Mouse (Mus musculus): ENCODE measurements around the gene Efcab5. TPM values are rescaled to one million over a fixed set of nuclear protein-coding genes. Genes with fewer than 3 reads are reported as not detected.
"Not testable (repeated sequence)": the region's sequence is repeated elsewhere in the genome, so short reads cannot be mapped to it uniquely, and the experiment has no call there.

The Efcab5 gene
- polyA plus RNA-seq, 1 experiment, result 1.1 TPM

- Histone ChIP-seq H3K27ac (ENCODE audit: control insufficient read depth, insufficient read depth, low read depth, low read length, poor library complexity) (no peak overlapping the region), H3K4me3 (replicated peaks; ENCODE audit: control insufficient read depth, low read depth, low read length) (no peak overlapping the region), H3K4me1 (ENCODE audit: control insufficient read depth, insufficient read depth, low read length) (no peaks in the 10 kb centered on the region)
- WGBS, result 24% methylated on average over 1 of the region's 1 CpGs
- TF ChIP-seq POLR2A (IDR thresholded peaks at IDR 0.05; ENCODE audit: borderline replicate concordance, control insufficient read depth, low read depth, low read length), result no peak
- no peak for TF ChIP-seq CTCF (IDR thresholded peaks at IDR 0.05; ENCODE audit: control insufficient read depth, insufficient read depth, low read length)
These were observed 28.0 kb downstream of the Efcab5 start for GRCm38 (mm10) chr11:77160744-77161143.

DNA sequence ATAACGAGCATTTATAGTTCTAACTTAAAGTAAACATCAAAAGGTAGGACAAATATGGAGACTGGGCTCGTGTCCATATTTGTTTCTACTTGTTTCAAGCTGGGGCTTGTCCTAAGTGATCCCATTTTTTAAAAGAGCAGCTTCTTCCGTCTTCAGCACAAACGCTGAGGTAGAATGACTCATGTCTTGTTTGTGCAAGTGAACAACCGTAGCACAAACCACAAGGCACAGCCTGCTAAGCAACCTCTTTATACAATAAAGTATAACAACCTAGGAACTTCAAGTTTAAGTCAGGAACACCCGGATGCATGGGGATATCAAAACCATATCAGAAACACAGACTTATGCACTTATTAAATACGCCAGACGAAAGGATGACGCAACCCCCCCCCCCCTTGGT lies 28.4 kb downstream of the Efcab5 start:
- H3K4me3 ChIP-seq (replicated peaks; ENCODE audit: control insufficient read depth, low read depth, low read length), result no peak overlapping the region
- no peak for TF ChIP-seq POLR2A (IDR thresholded peaks at IDR 0.05; ENCODE audit: borderline replicate concordance, control insufficient read depth, low read depth, low read length)
- TF ChIP-seq CTCF (IDR thresholded peaks at IDR 0.05; ENCODE audit: control insufficient read depth, insufficient read depth, low read length), result no peak
- WGBS, result 25% methylated on average over 9 of the region's 9 CpGs
- H3K27ac ChIP-seq (ENCODE audit: control insufficient read depth, insufficient read depth, low read depth, low read length, poor library complexity), result no peak overlapping the region
- no peaks in the 10 kb centered on the region for H3K4me1 ChIP-seq (ENCODE audit: control insufficient read depth, insufficient read depth, low read length)

- Histone ChIP-seq H3K4me1 (ENCODE audit: control insufficient read depth, insufficient read depth, low read length) (no peaks in the 10 kb centered on the region), H3K4me3 (replicated peaks; ENCODE audit: control insufficient read depth, low read depth, low read length) (no peak overlapping the region), H3K27ac (ENCODE audit: control insufficient read depth, insufficient read depth, low read depth, low read length, poor library complexity) (no peak overlapping the region)
- WGBS, result 81% methylated on average over 5 of the region's 5 CpGs
- no peak for TF ChIP-seq POLR2A (IDR thresholded peaks at IDR 0.05; ENCODE audit: borderline replicate concordance, control insufficient read depth, low read depth, low read length)
- TF ChIP-seq CTCF (IDR thresholded peaks at IDR 0.05; ENCODE audit: control insufficient read depth, insufficient read depth, low read length), result no peak
These were observed 34.6 kb downstream of the Efcab5 start for GRCm38 (mm10) chr11:77154214-77154613.

- TF ChIP-seq POLR2A (IDR thresholded peaks at IDR 0.05; ENCODE audit: borderline replicate concordance, control insufficient read depth, low read depth, low read length) (no peak), CTCF (IDR thresholded peaks at IDR 0.05; ENCODE audit: control insufficient read depth, insufficient read depth, low read length) (no peak)
- no peak overlapping the region for H3K4me3 ChIP-seq (replicated peaks; ENCODE audit: control insufficient read depth, low read depth, low read length)
- no peaks in the 10 kb centered on the region for H3K4me1 ChIP-seq (ENCODE audit: control insufficient read depth, insufficient read depth, low read length)
- no peak overlapping the region for H3K27ac ChIP-seq (ENCODE audit: control insufficient read depth, insufficient read depth, low read depth, low read length, poor library complexity)
- WGBS, result 92% methylated on average over 6 of the region's 6 CpGs
These were observed 38.0 kb downstream of the Efcab5 start for GRCm38 (mm10) chr11:77150806-77151205.

- 89% methylated on average over 22 of the region's 22 CpGs for WGBS
These were observed 38.8 kb downstream of the Efcab5 start for GRCm38 (mm10) chr11:77149783-77150630.

DNA sequence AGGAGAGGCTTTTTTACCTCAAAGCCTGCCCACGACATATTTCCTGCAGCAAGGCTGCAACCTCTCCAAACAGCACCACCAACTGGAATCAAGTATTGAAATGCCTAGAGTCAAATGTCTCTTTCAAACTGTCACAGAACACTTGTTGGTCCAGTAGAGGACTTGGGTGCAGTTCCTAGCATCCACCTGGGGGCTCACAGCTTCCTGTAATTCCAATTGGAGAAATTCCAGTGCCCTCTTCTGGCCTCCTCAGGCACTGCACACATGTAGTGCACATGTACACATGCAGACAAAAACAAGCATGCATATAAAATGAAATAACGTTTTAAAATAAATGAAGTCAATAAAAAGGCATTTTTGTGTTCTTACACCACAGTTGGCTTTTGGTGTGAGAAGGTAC lies 40.0 kb downstream of the Efcab5 start:
- Histone ChIP-seq H3K27ac (ENCODE audit: control insufficient read depth, insufficient read depth, low read depth, low read length, poor library complexity) (no peak overlapping the region), H3K4me1 (ENCODE audit: control insufficient read depth, insufficient read depth, low read length) (no peaks in the 10 kb centered on the region), H3K4me3 (replicated peaks; ENCODE audit: control insufficient read depth, low read depth, low read length) (no peak overlapping the region)
- TF ChIP-seq CTCF (IDR thresholded peaks at IDR 0.05; ENCODE audit: control insufficient read depth, insufficient read depth, low read length) (no peak), POLR2A (IDR thresholded peaks at IDR 0.05; ENCODE audit: borderline replicate concordance, control insufficient read depth, low read depth, low read length) (no peak)
- WGBS, result 77% methylated on average over 2 of the region's 2 CpGs

More at GRCm38 (mm10) chr11:77149783-77150630, 38.8 kb downstream of the Efcab5 start:
- not testable (repeated sequence) for H3K27ac ChIP-seq (ENCODE audit: control insufficient read depth, insufficient read depth, low read depth, low read length, poor library complexity); H3K4me3 ChIP-seq (replicated peaks; ENCODE audit: control insufficient read depth, low read depth, low read length); H3K4me1 ChIP-seq (ENCODE audit: control insufficient read depth, insufficient read depth, low read length)

DNA sequence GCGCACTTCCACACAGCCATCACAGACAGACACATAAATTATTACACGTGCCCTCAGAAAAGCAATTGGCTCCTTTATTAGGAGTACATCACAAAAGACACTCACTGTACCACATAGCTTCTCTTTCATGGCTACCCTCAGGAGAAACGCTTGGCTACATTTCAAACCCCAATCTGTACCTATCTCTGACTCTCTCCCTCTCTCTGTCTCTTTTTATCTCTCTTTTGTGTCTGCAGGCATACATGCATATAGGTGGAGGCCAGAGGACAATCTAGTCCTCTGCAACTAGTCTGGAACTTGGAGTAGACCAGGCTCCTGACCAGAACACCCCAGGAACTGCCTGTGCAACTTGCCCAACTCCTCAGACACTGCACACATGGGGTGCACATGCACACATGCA lies 41.0 kb downstream of the Efcab5 start:
- Histone ChIP-seq H3K27ac (ENCODE audit: control insufficient read depth, insufficient read depth, low read depth, low read length, poor library complexity) (no peak overlapping the region), H3K4me3 (replicated peaks; ENCODE audit: control insufficient read depth, low read depth, low read length) (no peak overlapping the region), H3K4me1 (ENCODE audit: control insufficient read depth, insufficient read depth, low read length) (no peaks in the 10 kb centered on the region)
- 85% methylated on average over 3 of the region's 3 CpGs for WGBS
- TF ChIP-seq CTCF (IDR thresholded peaks at IDR 0.05; ENCODE audit: control insufficient read depth, insufficient read depth, low read length) (no peak), POLR2A (IDR thresholded peaks at IDR 0.05; ENCODE audit: borderline replicate concordance, control insufficient read depth, low read depth, low read length) (no peak)

- 37% methylated on average over 4 of the region's 4 CpGs for WGBS
- Histone ChIP-seq H3K27ac (ENCODE audit: control insufficient read depth, insufficient read depth, low read depth, low read length, poor library complexity) (no peak overlapping the region), H3K4me3 (replicated peaks; ENCODE audit: control insufficient read depth, low read depth, low read length) (no peak overlapping the region), H3K4me1 (ENCODE audit: control insufficient read depth, insufficient read depth, low read length) (no peaks in the 10 kb centered on the region)
- TF ChIP-seq CTCF (IDR thresholded peaks at IDR 0.05; ENCODE audit: control insufficient read depth, insufficient read depth, low read length) (no peak), POLR2A (IDR thresholded peaks at IDR 0.05; ENCODE audit: borderline replicate concordance, control insufficient read depth, low read depth, low read length) (no peak)
These were observed 43.3 kb downstream of the Efcab5 start for GRCm38 (mm10) chr11:77145423-77145822.

GRCm38 (mm10) chr11:77141938-77142337 lies 46.8 kb downstream of the Efcab5 start:
- Histone ChIP-seq H3K4me3 (replicated peaks; ENCODE audit: control insufficient read depth, low read depth, low read length) (no peak overlapping the region), H3K4me1 (ENCODE audit: control insufficient read depth, insufficient read depth, low read length) (no peaks in the 10 kb centered on the region; the same call in 1 of the 2 replicates), H3K27ac (ENCODE audit: control insufficient read depth, insufficient read depth, low read depth, low read length, poor library complexity) (no peak overlapping the region)
- no peak for TF ChIP-seq POLR2A (IDR thresholded peaks at IDR 0.05; ENCODE audit: borderline replicate concordance, control insufficient read depth, low read depth, low read length)
- no peak for TF ChIP-seq CTCF (IDR thresholded peaks at IDR 0.05; ENCODE audit: control insufficient read depth, insufficient read depth, low read length)
- WGBS, result 11% methylated on average over 6 of the region's 6 CpGs
